Mouse (Mus musculus) olfactory bulb, adult 2 months (tissue): ENCODE measurements around the gene Nop10. TPM values are rescaled to one million over a fixed set of nuclear protein-coding genes. Genes with fewer than 3 reads are reported as not detected.
"Not testable (repeated sequence)": the region's sequence is repeated elsewhere in the genome, so short reads cannot be mapped to it uniquely, and the experiment has no call there.

Experiments
- H3K27ac ChIP-seq: fragments of 200-500 bp; 2 replicates; pipeline ENCODE4 v1.5.1; 2012; ENCODE audit warnings: low read depth, low read length; ENCODE audit not compliant: insufficient read depth
- H3K4me1 ChIP-seq: fragments of 200-500 bp; 2 replicates; pipeline ENCODE4 v1.6.1; 2012; ENCODE audit warnings: low read length; ENCODE audit not compliant: control insufficient read depth, insufficient read depth
- H3K4me3 ChIP-seq: fragments of 200-500 bp; 2 replicates; pipeline ENCODE4 v1.5.1; 2012; ENCODE audit warnings: mild to moderate bottlenecking, low read depth, low read length, moderate library complexity; ENCODE audit not compliant: insufficient read depth
- CTCF ChIP-seq: fragments of 200-500 bp; IDR thresholded peaks from 2 replicates; pipeline ENCODE4 v1.5.1; 2012; ENCODE audit warnings: low read depth, mild to moderate bottlenecking, low read length, moderate library complexity; ENCODE audit not compliant: insufficient read depth
- POLR2A ChIP-seq: fragments of 200-500 bp; IDR thresholded peaks from 2 replicates; pipeline ENCODE4 v1.6.1; 2012; ENCODE audit warnings: mild to moderate bottlenecking, low read depth, low read length, moderate library complexity; ENCODE audit not compliant: insufficient read depth
- WGBS: fragments of 180-500 bp; shearing (Covaris S2); methylation state at CpG from one replicate; pipeline ENCODE4 v1.1.7; 2018; 5-methylcytosine and 5-hydroxymethylcytosine counted together
- polyA plus RNA-seq: library from polyadenylated mRNA; stranded (reverse); fragments of >200 nt; gene quantifications from 2 replicates; pipeline ENCODE4 v1.2.4, GENCODE M21; 2012; ENCODE audit warnings: low replicate concordance; ENCODE audit not compliant: missing spikeins, insufficient read depth, insufficient read length

The Nop10 gene
- polyA plus RNA-seq, 1 experiment, result not detected

DNA sequence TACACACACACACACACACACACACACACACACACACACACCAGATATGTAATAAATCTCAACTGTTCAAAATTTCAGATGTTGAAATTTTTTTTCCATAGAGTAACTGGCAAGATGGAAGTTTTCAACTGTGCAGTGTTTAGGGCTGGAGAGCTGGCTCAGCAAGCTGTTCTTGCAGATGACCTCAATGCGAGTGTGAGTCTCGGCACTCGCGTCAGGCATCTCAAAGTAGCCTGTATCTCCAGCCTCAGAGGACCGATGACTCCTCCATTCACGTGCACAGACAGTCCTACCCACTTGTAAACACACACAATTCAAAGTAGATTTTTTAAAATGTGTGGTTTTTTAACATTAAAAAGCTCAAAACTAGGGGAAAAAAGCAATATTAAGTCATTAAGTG lies 11.7 kb downstream of the Nop10 start:
- no peak for TF ChIP-seq POLR2A
- TF ChIP-seq CTCF, result no peak
- no peak overlapping the region for H3K27ac ChIP-seq
- H3K4me3 ChIP-seq, result no peak overlapping the region
- H3K4me1 ChIP-seq, result peaks cover 3% of the 10 kb centered on the region; the same call in 1 of the 2 replicates
- WGBS, result 85% methylated on average over 6 of the region's 6 CpGs

GRCm38 (mm10) chr2:112276870-112277269 lies 15.1 kb downstream of the Nop10 start:
- WGBS, result 98% methylated on average over 3 of the region's 3 CpGs
- no peak overlapping the region for H3K4me3 ChIP-seq

GRCm38 (mm10) chr2:112282846-112283245 lies 21.1 kb downstream of the Nop10 start:
- H3K4me1 ChIP-seq, result peaks cover 5% of the 10 kb centered on the region
- 96% methylated on average over 1 of the region's 1 CpGs for WGBS
- TF ChIP-seq CTCF (no peak), POLR2A (no peak)
- no peak overlapping the region for H3K4me3 ChIP-seq
- no peak overlapping the region for H3K27ac ChIP-seq

More at GRCm38 (mm10) chr2:112276870-112277269, 15.1 kb downstream of the Nop10 start:
- no peak for TF ChIP-seq POLR2A
- no peak for TF ChIP-seq CTCF
- H3K27ac ChIP-seq, result no peak overlapping the region
- H3K4me1 ChIP-seq, result peaks cover 2% of the 10 kb centered on the region; the same call in 1 of the 2 replicates

DNA sequence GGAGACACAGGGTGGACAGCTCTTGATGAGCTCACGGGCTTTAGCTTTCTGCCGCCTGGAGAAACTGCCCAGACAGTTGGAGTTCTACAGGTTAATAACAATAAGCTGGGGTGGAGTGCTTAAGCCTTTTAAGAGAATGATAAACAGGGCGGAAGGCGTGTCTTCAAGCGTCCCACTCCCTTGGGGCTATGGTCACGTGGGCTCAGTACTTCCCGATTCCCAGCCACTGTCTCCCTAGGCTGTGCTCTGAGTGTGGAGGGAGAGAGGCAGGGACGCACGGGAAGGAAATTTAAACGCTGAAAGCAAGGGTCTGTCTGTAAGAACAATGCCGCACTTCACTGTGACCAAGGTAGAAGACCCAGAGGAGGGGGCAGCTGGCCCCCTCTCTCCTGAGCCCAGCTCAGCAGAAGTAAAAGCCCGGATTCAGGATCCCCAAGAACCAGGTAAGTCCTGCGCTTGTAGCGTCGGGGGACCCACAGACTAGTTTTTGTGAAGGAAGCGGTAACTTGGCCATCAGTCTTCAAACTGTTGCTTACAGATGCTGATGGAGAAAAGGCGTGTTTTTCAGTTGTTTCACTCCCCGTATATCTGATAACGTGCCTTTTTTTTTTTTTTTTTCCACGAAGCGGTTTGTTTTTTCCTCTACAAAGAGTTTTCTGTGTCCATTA lies 22.8 kb downstream of the Nop10 start:
- TF ChIP-seq POLR2A (no peak), CTCF (no peak)
- Histone ChIP-seq H3K4me1 (peaks cover 5% of the 10 kb centered on the region), H3K27ac (no peak overlapping the region), H3K4me3 (peak overlapping the region; percentile 43)
- 13% methylated on average over 21 of the region's 21 CpGs for WGBS

DNA sequence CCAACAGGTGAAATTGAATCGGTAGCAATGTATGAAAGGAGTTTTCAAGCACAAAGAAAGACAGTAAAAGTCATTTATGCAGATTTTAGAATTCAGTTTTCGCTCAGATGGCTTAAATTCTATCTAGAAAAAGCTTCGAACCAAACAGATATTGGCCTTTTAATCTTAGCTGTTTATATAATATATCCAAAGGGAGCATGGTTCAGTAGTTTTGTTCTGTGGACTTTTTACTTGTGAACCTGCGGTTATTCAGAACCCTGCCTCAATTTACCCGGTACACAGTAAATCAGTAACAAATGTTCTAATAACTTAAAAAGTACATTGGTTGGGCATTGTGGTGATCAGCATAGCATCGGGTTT lies 23.3 kb downstream of the Nop10 start:
- 57% methylated on average over 6 of the region's 6 CpGs for WGBS
- no peak for TF ChIP-seq POLR2A
- TF ChIP-seq CTCF, result no peak
- Histone ChIP-seq H3K27ac (no peak overlapping the region), H3K4me1 (peaks cover 5% of the 10 kb centered on the region), H3K4me3 (no peak overlapping the region)

- 97% methylated on average over 1 of the region's 1 CpGs for WGBS
- H3K4me1 ChIP-seq, H3K27ac ChIP-seq, H3K4me3 ChIP-seq: not testable (repeated sequence)
These were observed 24.3 kb downstream of the Nop10 start for GRCm38 (mm10) chr2:112286062-112286461.

GRCm38 (mm10) chr2:112287059-112287458 lies 25.3 kb downstream of the Nop10 start:
- Histone ChIP-seq H3K4me1 (peaks cover 5% of the 10 kb centered on the region), H3K4me3 (no peak overlapping the region), H3K27ac (no peak overlapping the region)
- WGBS, result 54% methylated on average over 4 of the region's 4 CpGs
- TF ChIP-seq CTCF (no peak), POLR2A (no peak)

DNA sequence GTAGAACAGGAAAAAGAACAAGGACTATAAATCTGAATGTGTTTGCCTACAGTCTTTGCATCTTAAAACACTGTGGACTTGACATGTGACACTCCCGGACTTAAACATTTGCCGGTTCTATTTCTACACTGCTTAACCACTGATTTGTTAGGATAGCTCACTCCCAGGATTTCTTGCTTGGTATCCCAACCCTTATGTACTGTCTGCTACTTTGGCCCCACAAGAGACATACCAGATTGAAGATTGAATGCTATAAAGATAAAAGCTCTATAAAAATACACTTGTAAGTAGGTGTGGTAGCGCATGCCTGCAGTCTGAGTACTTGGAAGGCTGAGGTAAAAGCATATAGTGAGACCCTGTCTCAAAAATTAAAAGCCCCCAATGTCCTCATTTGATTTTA lies 27.8 kb downstream of the Nop10 start:
- WGBS, result 96% methylated on average over 3 of the region's 3 CpGs
- TF ChIP-seq POLR2A, result no peak
- TF ChIP-seq CTCF, result no peak
- Histone ChIP-seq H3K27ac (no peak overlapping the region), H3K4me1 (peaks cover 2% of the 10 kb centered on the region), H3K4me3 (no peak overlapping the region)

GRCm38 (mm10) chr2:112292823-112293222 lies 31.1 kb downstream of the Nop10 start:
- H3K27ac ChIP-seq, result no peak overlapping the region
- WGBS, result 90% methylated on average over 2 of the region's 2 CpGs
- no peaks in the 10 kb centered on the region for H3K4me1 ChIP-seq
- no peak overlapping the region for H3K4me3 ChIP-seq
- TF ChIP-seq POLR2A (no peak), CTCF (no peak)

- Histone ChIP-seq H3K27ac (no peak overlapping the region; the same call in 1 of the 2 replicates), H3K4me1 (no peaks in the 10 kb centered on the region), H3K4me3 (no peak overlapping the region)
- WGBS, result 33% methylated on average over 3 of the region's 3 CpGs
- TF ChIP-seq CTCF (no peak), POLR2A (no peak)
These were observed 34.5 kb downstream of the Nop10 start for GRCm38 (mm10) chr2:112296211-112296610.
